Mouse (Mus musculus) erythroblast, embryonic 14.5 days (primary cell): Measurements from ENCODE around the gene Hspa12b.

Experiments used
- GATA1 ChIP-seq: IDR thresholded peaks from 2 replicates; pipeline ENCODE4 v1.6.1; 2012; ENCODE audit warnings: low read length, inconsistent platforms, mixed read lengths
- TAL1 ChIP-seq: IDR thresholded peaks from 3 replicates; pipeline ENCODE4 v1.6.1; 2012; ENCODE audit warnings: low read length, inconsistent platforms, mixed read lengths

GRCm38 (mm10) chr2:131128636-131129157 lies 1.6 kb downstream of the Hspa12b start:
- TF ChIP-seq GATA1 (no peak), TAL1 (no peak)
